ENCODE assay signal across 24 mouse cellular contexts in genomic region chr8:122362967-122363366, GRCm38 (mm10). TPM values are rescaled to one million over a fixed set of nuclear protein-coding genes. Genes with fewer than 3 reads are reported as not detected.
"Had no signal": no experiment of that assay in that cellular context is flagged by ENCODE, and none has a peak within 500 bp of the region (broad histone marks: within the 10 kb centered on the region; RNA-seq: fewer than 3 reads in every experiment).

No protein-coding gene starts in this region.

- H3K4me3 ChIP-seq: layer of hippocampus, adult 2 months; liver, embryonic 13.5 days; lung, embryonic 15.5 days; midbrain, embryonic 12.5 days; myocyte; neural tube, embryonic 15.5 days; stomach, embryonic 15.5 days had no signal

- H3K4me2 ChIP-seq: liver, embryonic 13.5 days; lung, embryonic 15.5 days; midbrain, embryonic 12.5 days; neural tube, embryonic 15.5 days; stomach, embryonic 15.5 days had no signal

- H3K9me3 ChIP-seq: liver, embryonic 13.5 days; lung, embryonic 15.5 days; midbrain, embryonic 12.5 days; neural tube, embryonic 15.5 days; stomach, embryonic 15.5 days had no signal

- DNase-seq: kidney, adult 18-20 months; kidney, postnatal 10 days; kidney, postnatal 4 days; liver; liver, embryonic 13.5 days; liver, postnatal 0 days; lung, postnatal 14 days; thymus, postnatal 4 days had no signal

- H3K4me1 ChIP-seq: liver, embryonic 13.5 days; lung, embryonic 15.5 days; midbrain, embryonic 12.5 days; neural tube, embryonic 15.5 days; stomach, embryonic 15.5 days had no signal

- ATAC-seq: liver, postnatal 0 days had no signal

- H3K9ac ChIP-seq: liver, embryonic 13.5 days; liver, postnatal 0 days; lung, embryonic 15.5 days; midbrain, embryonic 12.5 days; neural tube, embryonic 15.5 days; stomach, embryonic 15.5 days had no signal

- H3K27ac ChIP-seq: layer of hippocampus, adult 2 months; liver, embryonic 13.5 days; lung, embryonic 15.5 days; macrophage; midbrain, embryonic 12.5 days; neural tube, embryonic 15.5 days; stomach, embryonic 15.5 days had no signal

- H3K27me3 ChIP-seq: stomach, embryonic 15.5 days had no signal

- H3K36me3 ChIP-seq: liver, embryonic 13.5 days; lung, embryonic 15.5 days; midbrain, embryonic 12.5 days; neural tube, embryonic 15.5 days; stomach, embryonic 15.5 days had no signal

RNA-seq across cellular contexts. Expression of gene Trhr2, which starts 2.4 kb away (rescaled TPM):
- total RNA-seq: megakaryocyte-erythroid progenitor cell, adult 5-6 weeks had no signal
- polyA plus RNA-seq: kidney, embryonic 14.5 days; limb, embryonic 11.5 days; liver, embryonic 13.5 days; liver, postnatal 0 days; lung, embryonic 15.5 days; macrophage; midbrain, embryonic 12.5 days; myocyte; neural tube, embryonic 11.5 days; spleen, adult 2 months; stomach, embryonic 15.5 days; thymus, postnatal 0 days had no signal

RNA-seq across cellular contexts. Expression of gene Il17c, which starts 58.9 kb away (rescaled TPM):
- total RNA-seq: layer of hippocampus, adult 2 months; layer of hippocampus, postnatal 25 days; left cerebral cortex, adult 2 months; left cerebral cortex, postnatal 14 days; megakaryocyte-erythroid progenitor cell, adult 5-6 weeks had no signal
- polyA plus RNA-seq: kidney, embryonic 14.5 days; limb, embryonic 11.5 days; liver, embryonic 13.5 days; liver, postnatal 0 days; lung, embryonic 15.5 days; macrophage; midbrain, embryonic 12.5 days; myocyte; neural tube, embryonic 15.5 days; stomach, embryonic 15.5 days had no signal
